Mouse (Mus musculus): Measurements from ENCODE around the gene Gpr33.

DNA sequence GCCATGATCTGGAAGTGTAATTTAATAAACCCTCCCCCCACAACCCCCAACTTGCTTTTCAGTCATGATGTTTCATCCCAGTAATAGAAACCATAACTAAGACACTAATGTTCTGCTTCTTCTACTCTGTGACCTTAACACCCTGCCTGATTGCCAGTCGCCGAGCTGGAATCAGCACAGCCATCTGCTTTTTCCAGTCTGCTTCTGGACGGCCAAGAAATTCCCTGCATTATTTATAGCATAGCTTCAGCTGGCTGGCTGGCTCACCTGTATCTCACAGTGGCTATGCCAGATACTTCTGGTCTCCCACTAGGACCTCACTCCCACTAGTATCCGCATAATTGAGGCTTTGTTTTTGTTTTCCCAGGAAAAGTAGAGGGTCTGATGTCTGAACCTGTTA is 42.0 kb downstream of the Gpr33 start:
- TF ChIP-seq CTCF (IDR thresholded peaks at IDR 0.05; ENCODE audit: extremely low read depth, insufficient read length, insufficient replicate concordance, low read depth, low read length) (no peak), POLR2A (IDR thresholded peaks at IDR 0.05; ENCODE audit: low read depth, low read length) (no peak)

Measured in small intestine, adult 2 months (tissue).